In genomic region chr9:106684093-106684872, GRCm38 (mm10) we compare ENCODE assay signal across 9 mouse cellular contexts. TPM values are rescaled to one million over a fixed set of nuclear protein-coding genes. Genes with fewer than 3 reads are reported as not detected.
DNase-seq lines count a peak whose midpoint lies in the region; ATAC-seq and TF ChIP-seq lines count a peak whose summit lies in the region.
"Had no signal": no experiment of that assay in that cellular context is flagged by ENCODE, and none has a peak within 500 bp of the region (broad histone marks: within the 10 kb centered on the region; RNA-seq: fewer than 3 reads in every experiment).

No protein-coding gene starts in this region.

- H3K9me3 ChIP-seq in embryonic facial prominence, embryonic 13.5 days: no peaks in the 10 kb centered on the region
- H3K9me3 ChIP-seq in intestine, embryonic 16.5 days (ENCODE audit: control insufficient read depth, low read length): no peaks in the 10 kb centered on the region
- no peaks in the 10 kb centered on the region for H3K9me3 ChIP-seq in neural tube, embryonic 13.5 days

- no peak for TF ChIP-seq POLR2A in lung, adult 2 months (IDR thresholded peaks at IDR 0.05; ENCODE audit: borderline replicate concordance, extremely low read depth, low read depth, low read length)

- no peak for ATAC-seq in embryonic facial prominence, embryonic 13.5 days (ENCODE audit: insufficient number of reproducible peaks, insufficient read depth, low FRiP score, low TSS enrichment, low read depth)
- ATAC-seq in intestine, embryonic 16.5 days: no peak
- ATAC-seq in neural tube, embryonic 13.5 days (ENCODE audit: low read depth): no peak

- H3K9ac ChIP-seq in embryonic facial prominence, embryonic 13.5 days: peak overlapping the region; percentile 83
- peak overlapping the region; percentile 87 for H3K9ac ChIP-seq in intestine, embryonic 16.5 days (ENCODE audit: low read depth, low read length)
- peak overlapping the region; percentile 87 for H3K9ac ChIP-seq in neural tube, embryonic 13.5 days

- no peak for TF ChIP-seq CTCF in lung, adult 2 months (IDR thresholded peaks at IDR 0.05; ENCODE audit: insufficient read depth, low read length)

- peaks cover 29% of the 10 kb centered on the region for H3K36me3 ChIP-seq in embryonic facial prominence, embryonic 13.5 days
- H3K36me3 ChIP-seq in intestine, embryonic 16.5 days (ENCODE audit: control insufficient read depth, insufficient read depth, low read length): peaks cover 5% of the 10 kb centered on the region
- H3K36me3 ChIP-seq in neural tube, embryonic 13.5 days: peaks cover 28% of the 10 kb centered on the region

- no peaks in the 10 kb centered on the region for H3K27me3 ChIP-seq in embryonic facial prominence, embryonic 13.5 days
- no peaks in the 10 kb centered on the region for H3K27me3 ChIP-seq in intestine, embryonic 16.5 days (replicated peaks; ENCODE audit: control insufficient read depth, insufficient read depth, low read length)
- no peaks in the 10 kb centered on the region for H3K27me3 ChIP-seq in neural tube, embryonic 13.5 days

- DNase-seq in lung, adult 2 months: no peak
- DNase-seq in lung, postnatal 14 days: no peak
- no peak for DNase-seq in layer of hippocampus, postnatal 36 days
- DNase-seq in layer of hippocampus, postnatal 25 days (ENCODE audit: extremely low spot score in 1 of 2, low spot score in 1 of 2): no peak
- no peak for DNase-seq in adrenal gland, postnatal 36 days

- no peak overlapping the region for H3K27ac ChIP-seq in embryonic facial prominence, embryonic 13.5 days
- H3K27ac ChIP-seq in intestine, embryonic 16.5 days (ENCODE audit: low read length): no peak overlapping the region
- H3K27ac ChIP-seq in neural tube, embryonic 13.5 days (replicated peaks): no peak overlapping the region

- H3K4me3 ChIP-seq in lung, adult 2 months (replicated peaks; ENCODE audit: extremely low read depth, low read depth, low read length): peak overlapping the region; percentile 81
- peak overlapping the region; percentile 69 for H3K4me3 ChIP-seq in embryonic facial prominence, embryonic 13.5 days
- H3K4me3 ChIP-seq in intestine, embryonic 16.5 days (ENCODE audit: low read length): peak overlapping the region; percentile 89
- H3K4me3 ChIP-seq in neural tube, embryonic 13.5 days: peak overlapping the region; percentile 86

- WGBS in lung, adult 2 months: 66% methylated on average over 6 of the region's 6 CpGs
- 77% methylated on average over 6 of the region's 6 CpGs for WGBS in embryonic facial prominence, embryonic 13.5 days
- 78% methylated on average over 6 of the region's 6 CpGs for WGBS in intestine, embryonic 16.5 days
- 85% methylated on average over 6 of the region's 6 CpGs for WGBS in neural tube, embryonic 13.5 days

- H3K4me2 ChIP-seq in embryonic facial prominence, embryonic 13.5 days: peak overlapping the region; percentile 89
- H3K4me2 ChIP-seq in intestine, embryonic 16.5 days (ENCODE audit: low read depth, low read length): peak overlapping the region; percentile 88
- H3K4me2 ChIP-seq in neural tube, embryonic 13.5 days: peak overlapping the region; percentile 96

- H3K4me1 ChIP-seq in lung, adult 2 months (ENCODE audit: control insufficient read depth, insufficient read depth, low read length): peaks cover 7% of the 10 kb centered on the region
- peaks cover 20% of the 10 kb centered on the region for H3K4me1 ChIP-seq in embryonic facial prominence, embryonic 13.5 days
- H3K4me1 ChIP-seq in intestine, embryonic 16.5 days (ENCODE audit: control insufficient read depth, insufficient read depth, low read length): peaks cover 14% of the 10 kb centered on the region; the same call in 1 of the 2 replicates
- peaks cover 32% of the 10 kb centered on the region for H3K4me1 ChIP-seq in neural tube, embryonic 13.5 days (replicated peaks)

RNA-seq across cellular contexts. Expression of gene Tex264, which starts 1.4 kb away (rescaled TPM):
- polyA plus RNA-seq in lung, adult 2 months (2012; rRNA removed): 103 and 108 TPM in 2 replicates
- polyA plus RNA-seq in embryonic facial prominence, embryonic 13.5 days (2015; fragmentation: Nextera tagmentation; extraction: Ambion mirVana): 57.9 and 63.5 TPM in 2 replicates
- polyA plus RNA-seq in intestine, embryonic 16.5 days (2015; fragmentation: Nextera tagmentation; extraction: Ambion mirVana): 66.4 and 74.0 TPM in 2 replicates
- polyA plus RNA-seq in neural tube, embryonic 13.5 days (2015; fragmentation: Nextera tagmentation; extraction: Ambion mirVana): 52.6 and 57.4 TPM in 2 replicates
- total RNA-seq in layer of hippocampus, postnatal 36 days (2021): 10 to 100 TPM; 90.6 to 95.8 TPM
- 100 to 1,000 TPM; 102 to 104 TPM for total RNA-seq in layer of hippocampus, postnatal 25 days (2021)
- 100 to 1,000 TPM; 109 to 149 TPM for total RNA-seq in adrenal gland, postnatal 36 days (2021)

RNA-seq across cellular contexts. Expression of gene Grm2, which starts 28.4 kb away (rescaled TPM):
- not detected in 2 replicates for polyA plus RNA-seq in lung, adult 2 months (2012; rRNA removed)
- polyA plus RNA-seq in embryonic facial prominence, embryonic 13.5 days (2015; fragmentation: Nextera tagmentation; extraction: Ambion mirVana): 0.13 TPM in 1 of 2 replicates, not detected in the other
- not detected in 2 replicates for polyA plus RNA-seq in intestine, embryonic 16.5 days (2015; fragmentation: Nextera tagmentation; extraction: Ambion mirVana)
- polyA plus RNA-seq in neural tube, embryonic 13.5 days (2015; fragmentation: Nextera tagmentation; extraction: Ambion mirVana): 3.5 and 4.2 TPM in 2 replicates
- total RNA-seq in layer of hippocampus, postnatal 36 days (2021): 10 to 100 TPM; 64.9 to 80.7 TPM
- total RNA-seq in layer of hippocampus, postnatal 25 days (2021): 10 to 100 TPM; 63.9 to 84.0 TPM
- total RNA-seq in adrenal gland, postnatal 36 days (2021): not detected

RNA-seq across cellular contexts. Expression of gene Iqcf6, which starts 57.9 kb away (rescaled TPM):
- not detected in 2 replicates for polyA plus RNA-seq in lung, adult 2 months (2012; rRNA removed)
- not detected in 2 replicates for polyA plus RNA-seq in embryonic facial prominence, embryonic 13.5 days (2015; fragmentation: Nextera tagmentation; extraction: Ambion mirVana)
- polyA plus RNA-seq in intestine, embryonic 16.5 days (2015; fragmentation: Nextera tagmentation; extraction: Ambion mirVana): not detected in 2 replicates
- not detected in 2 replicates for polyA plus RNA-seq in neural tube, embryonic 13.5 days (2015; fragmentation: Nextera tagmentation; extraction: Ambion mirVana)
- not detected for total RNA-seq in layer of hippocampus, postnatal 36 days (2021)
- not detected for total RNA-seq in layer of hippocampus, postnatal 25 days (2021)
- not detected for total RNA-seq in adrenal gland, postnatal 36 days (2021)
- polyA plus RNA-seq: brain, embryonic 14.5 days had no signal
